Mouse (Mus musculus): ENCODE results near the gene Rrn3. TPM values are rescaled to one million over a fixed set of nuclear protein-coding genes. Genes with fewer than 3 reads are reported as not detected.
"Not testable (repeated sequence)": the region's sequence is repeated elsewhere in the genome, so short reads cannot be mapped to it uniquely, and the experiment has no call there.

Rrn3 gene
- total RNA-seq, 2 experiments from 2014 or later = 52.6 to 56.6 TPM

GRCm38 (mm10) chr16:13774651-13775050 lies 5.9 kb upstream of the Rrn3 start:
- DNase-seq; intact Hi-C loops (cut with DNase I): not testable (repeated sequence)

DNA sequence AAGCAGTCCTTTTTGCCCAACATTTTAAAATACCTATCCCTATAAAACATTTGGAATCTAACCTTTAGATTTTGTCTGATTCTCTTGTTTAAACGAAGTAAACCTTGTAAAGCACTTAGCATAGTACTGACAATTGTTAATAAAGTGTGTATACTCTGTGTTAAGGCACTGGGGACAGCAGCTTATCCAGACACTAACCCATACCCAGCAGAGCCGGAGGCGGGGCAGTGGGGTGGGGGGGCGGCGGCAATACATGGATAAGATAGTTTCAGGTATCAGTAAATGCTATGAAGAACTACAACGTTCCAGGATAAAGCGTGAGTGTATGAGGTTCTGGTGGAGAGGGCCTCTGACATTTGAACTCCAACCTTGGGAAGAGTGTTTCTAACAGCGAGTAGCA lies 708 bp downstream of the Rrn3 start:
- intact Hi-C loops (cut with DNase I) = no loop called here
- no peak for DNase-seq

GRCm38 (mm10) chr16:13785932-13786331 lies 5.4 kb downstream of the Rrn3 start:
- intact Hi-C loops (cut with DNase I) = no loop called here
- DNase-seq = no peak

DNA sequence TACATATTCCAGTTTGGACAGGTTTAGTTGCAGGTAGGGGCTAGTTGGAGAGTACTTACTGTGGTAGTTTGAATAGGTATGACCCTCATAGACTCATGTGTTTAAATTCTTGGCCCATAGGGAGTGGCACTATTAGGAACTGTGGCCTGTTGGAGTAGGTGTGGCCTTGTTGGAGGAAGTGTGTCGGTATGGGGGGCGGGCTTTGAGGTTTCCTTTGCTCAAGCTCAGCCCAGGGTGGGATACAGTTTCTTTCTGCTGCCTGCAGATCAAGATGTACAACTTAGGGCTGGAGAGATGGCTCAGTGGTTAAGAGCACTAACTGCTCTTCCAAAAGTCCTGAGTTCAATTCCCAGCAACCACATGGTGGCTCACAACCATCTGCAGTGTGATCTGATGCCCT lies 12.9 kb downstream of the Rrn3 start:
- DNase-seq; intact Hi-C loops (cut with DNase I): not testable (repeated sequence)

DNA sequence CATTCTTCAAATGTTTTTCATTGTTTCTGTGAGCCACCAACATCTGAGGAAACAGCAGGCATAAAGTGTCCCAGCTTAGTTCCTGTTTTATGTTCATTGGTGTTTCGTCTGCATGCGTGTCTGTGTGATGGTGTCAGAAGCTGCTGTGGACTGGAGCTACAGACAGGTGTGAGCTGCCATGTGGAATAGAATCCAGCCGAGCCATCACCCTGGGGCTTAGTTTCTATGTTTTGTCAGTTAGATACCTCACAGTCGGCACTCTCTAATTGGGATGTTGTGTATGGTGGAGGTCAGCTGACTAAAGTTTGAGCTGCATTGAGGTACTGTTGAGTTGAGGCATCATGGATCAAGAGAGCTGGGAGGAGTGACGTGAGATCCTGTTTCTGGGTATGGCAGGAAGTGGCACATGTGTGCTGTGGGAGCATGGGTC lies 16.3 kb downstream of the Rrn3 start:
- DNase-seq = no peak
- intact Hi-C loops (cut with DNase I) = no loop called here

GRCm38 (mm10) chr16:13801231-13801630 lies 20.7 kb downstream of the Rrn3 start:
- intact Hi-C loops (cut with DNase I) = no loop called here
- no peak for DNase-seq

GRCm38 (mm10) chr16:13804666-13805065 lies 24.2 kb downstream of the Rrn3 start:
- intact Hi-C loops (cut with DNase I) = no loop called here
- no peak for DNase-seq

DNA sequence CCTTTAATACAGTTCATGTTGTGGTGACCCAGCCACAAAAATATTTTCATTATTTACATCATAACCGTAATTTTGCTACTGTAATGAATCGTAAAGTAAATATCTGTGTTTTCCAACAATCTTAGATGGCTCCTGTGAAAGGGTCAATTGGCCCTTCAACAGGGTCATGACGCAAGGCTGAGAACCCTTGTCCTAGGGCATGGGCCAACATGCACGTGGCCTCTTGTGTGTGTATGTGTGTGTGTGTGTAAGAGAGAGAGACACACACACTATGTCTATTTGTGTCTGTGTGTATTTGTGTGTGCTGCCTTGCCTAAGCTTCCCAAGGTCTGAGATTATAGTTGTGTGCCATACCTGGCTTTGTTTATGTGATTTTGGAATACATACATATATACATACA lies 27.1 kb downstream of the Rrn3 start:
- intact Hi-C loops (cut with DNase I) = no loop called here
- no peak for DNase-seq

- intact Hi-C loops (cut with DNase I) = no loop called here
- no peak for DNase-seq
These were observed 27.9 kb downstream of the Rrn3 start for GRCm38 (mm10) chr16:13808410-13808809.

GRCm38 (mm10) chr16:13812152-13812551 lies 31.6 kb downstream of the Rrn3 start:
- intact Hi-C loops (cut with DNase I) = no loop called here
- DNase-seq = no peak

DNA sequence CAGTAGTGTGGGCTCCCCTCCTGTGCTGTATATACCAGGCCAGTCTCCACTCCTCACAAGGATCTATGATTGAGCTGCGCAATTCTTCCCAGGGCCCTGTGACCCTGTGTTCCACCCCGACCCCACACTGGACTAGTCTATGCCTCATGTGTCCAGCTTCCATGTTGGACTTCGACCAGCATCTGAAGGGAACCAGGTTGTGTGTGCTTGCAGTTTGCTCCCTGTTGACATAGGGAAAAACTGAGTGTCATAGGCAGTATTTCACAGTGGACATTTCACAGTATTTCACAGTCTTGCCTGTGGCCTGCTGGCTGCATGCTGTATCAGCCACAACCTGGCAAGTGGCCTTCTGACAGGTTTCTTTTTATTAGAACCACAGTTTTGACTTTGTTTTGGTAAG lies 32.7 kb downstream of the Rrn3 start:
- no peak for DNase-seq
- intact Hi-C loops (cut with DNase I) = no loop called here

GRCm38 (mm10) chr16:13818560-13819393 lies 38.3 kb downstream of the Rrn3 start, which contains the start of gene Ntan1:
Gene Ntan1, plus strand, starts transcription at chr16:13818845.
- intact Hi-C loops (cut with DNase I) = no loop called here

GRCm38 (mm10) chr16:13819394-13819743 lies 38.9 kb downstream of the Rrn3 start:
- intact Hi-C loops (cut with DNase I) = no loop called here
- no peak for DNase-seq

More at GRCm38 (mm10) chr16:13818560-13819393, 38.3 kb downstream of the Rrn3 start, which contains the start of gene Ntan1:
- peak; percentile 97 for DNase-seq

GRCm38 (mm10) chr16:13819806-13820500 lies 39.4 kb downstream of the Rrn3 start:
- no peak for DNase-seq
- intact Hi-C loops (cut with DNase I) = no loop called here

DNA sequence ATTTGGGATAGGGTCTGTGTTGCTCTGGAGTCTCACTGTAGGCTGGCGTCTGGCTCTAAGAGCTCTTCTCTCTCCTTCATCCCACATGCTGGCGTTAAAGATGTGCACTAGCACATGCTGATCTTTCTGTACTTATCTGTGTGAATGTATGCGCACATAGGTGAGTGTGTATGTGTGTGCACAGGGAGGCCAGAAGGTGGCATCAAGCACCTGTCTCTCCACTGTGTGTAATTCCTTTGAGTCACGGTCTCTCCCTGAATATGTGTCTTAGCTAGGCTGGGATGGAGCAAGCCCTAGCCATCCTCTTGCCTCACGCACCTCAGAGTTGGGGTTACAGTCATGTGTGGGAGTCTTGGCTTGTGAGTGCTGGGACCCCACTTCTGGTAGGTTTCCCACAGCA lies 40.3 kb downstream of the Rrn3 start:
- intact Hi-C loops (cut with DNase I) = no loop called here
- no peak for DNase-seq

GRCm38 (mm10) chr16:13825781-13826490 lies 45.4 kb downstream of the Rrn3 start:
- DNase-seq = no peak
- intact Hi-C loops (cut with DNase I) = no loop called here

- intact Hi-C loops (cut with DNase I) = no loop called here
- no peak for DNase-seq
These were observed 46.0 kb downstream of the Rrn3 start for GRCm38 (mm10) chr16:13826511-13826910.

DNA sequence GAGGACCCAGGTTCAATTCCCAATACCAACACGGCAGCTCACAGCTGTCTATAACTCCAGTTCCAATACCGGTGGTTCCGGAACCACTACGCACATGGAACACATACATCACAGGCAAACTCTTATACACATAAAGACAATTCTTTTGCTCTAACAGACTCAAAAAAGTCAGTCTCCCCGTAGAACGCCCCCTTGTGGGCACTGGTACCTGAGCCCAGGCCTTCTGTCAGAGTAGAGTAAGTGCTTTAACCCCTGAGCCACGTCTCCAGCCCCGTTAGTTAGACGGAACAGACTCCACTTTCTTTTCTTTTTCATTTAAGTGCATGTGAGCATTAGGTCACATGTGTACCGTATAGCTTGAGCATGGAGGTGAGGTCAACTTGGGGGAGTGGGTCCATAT lies 49.9 kb downstream of the Rrn3 start:
- no peak for DNase-seq
- intact Hi-C loops (cut with DNase I) = no loop called here

DNA sequence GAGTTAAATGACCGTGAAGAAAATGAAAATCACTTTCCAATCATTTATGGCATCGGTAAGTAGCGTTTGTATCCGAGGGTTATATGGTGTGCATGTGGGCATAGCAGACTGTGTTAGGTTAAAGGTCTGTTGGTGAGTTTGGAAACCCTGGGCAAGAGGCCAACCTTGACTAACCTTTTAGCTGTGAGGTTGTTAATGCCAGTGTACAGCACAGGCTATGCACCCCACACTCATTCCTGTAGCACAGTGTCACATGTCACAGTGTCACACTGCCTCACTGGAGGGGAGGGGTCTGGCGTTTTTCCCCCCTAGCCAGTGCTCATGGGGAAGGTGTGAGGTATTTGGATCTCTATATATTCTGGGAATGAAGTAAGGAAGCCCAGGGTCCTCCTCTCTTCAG lies 51.1 kb downstream of the Rrn3 start:
- intact Hi-C loops (cut with DNase I) = no loop called here
- DNase-seq = no peak

DNA sequence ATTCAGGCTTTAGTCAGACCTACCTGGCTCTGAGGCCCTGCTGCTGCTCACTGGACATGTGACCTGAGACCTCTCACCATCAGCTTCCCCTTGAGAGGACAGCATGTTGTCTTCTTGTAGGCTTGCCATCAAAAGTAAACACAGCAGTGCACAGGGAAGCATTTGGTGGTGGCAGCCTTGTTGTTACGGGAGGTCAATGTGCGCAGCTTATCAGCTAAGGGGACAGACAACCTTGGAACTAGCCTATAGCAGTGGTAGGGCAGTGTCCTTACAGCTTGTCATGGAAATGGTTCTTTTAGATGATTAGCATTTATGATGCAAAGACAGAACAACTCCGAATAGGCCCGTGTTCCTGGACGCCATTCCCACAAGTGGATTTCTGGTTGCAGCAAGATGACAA lies 53.9 kb downstream of the Rrn3 start:
- intact Hi-C loops (cut with DNase I) = no loop called here

GRCm38 (mm10) chr16:13840056-13840455 lies 59.5 kb downstream of the Rrn3 start:
- no peak for DNase-seq
- intact Hi-C loops (cut with DNase I) = no loop called here

More for the DNA sequence above, 53.9 kb downstream of the Rrn3 start:
- no peak for DNase-seq
